Mouse (Mus musculus) MEL-GATA-1-ER (cell line): ENCODE measurements around the gene C130032M10Rik.
"Not testable (repeated sequence)": the region's sequence is repeated elsewhere in the genome, so short reads cannot be mapped to it uniquely, and the experiment has no call there.

Experiments
- DNase-seq: peaks from one replicate; pipeline ENCODE4 v3.0.0-alpha.2; 2012; ENCODE audit warnings: low read depth; ENCODE audit errors: extremely low read depth

The C130032M10Rik gene

DNA sequence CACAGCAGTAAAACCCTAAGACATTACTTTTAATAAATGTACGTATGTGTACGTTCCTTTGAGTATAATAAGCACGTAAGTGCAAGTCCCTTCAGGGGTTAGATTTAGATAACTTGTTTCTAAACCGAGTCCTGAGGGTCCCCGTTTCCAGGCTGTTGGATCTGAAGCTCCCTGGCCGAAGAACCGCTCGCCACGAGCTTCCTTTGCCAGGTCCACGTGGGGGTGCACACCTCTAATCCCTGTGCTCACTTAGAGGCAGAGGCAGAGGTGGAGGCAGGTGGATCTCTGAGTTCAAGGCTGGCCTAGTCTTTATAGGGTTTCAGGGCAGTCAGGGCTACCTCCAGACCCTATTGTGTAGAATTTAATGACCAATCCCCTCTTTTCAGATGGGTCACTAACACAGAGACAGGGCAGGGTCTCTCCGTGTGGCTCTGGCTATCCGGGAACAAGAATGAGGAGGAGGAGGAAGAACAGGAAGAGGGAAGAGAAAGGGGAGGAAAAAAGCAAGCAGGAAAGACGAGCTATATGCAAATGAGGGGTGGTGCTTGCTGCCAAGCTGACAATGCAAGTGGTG lies 2.5 kb downstream of the C130032M10Rik start:
- DNase-seq = no peak

DNA sequence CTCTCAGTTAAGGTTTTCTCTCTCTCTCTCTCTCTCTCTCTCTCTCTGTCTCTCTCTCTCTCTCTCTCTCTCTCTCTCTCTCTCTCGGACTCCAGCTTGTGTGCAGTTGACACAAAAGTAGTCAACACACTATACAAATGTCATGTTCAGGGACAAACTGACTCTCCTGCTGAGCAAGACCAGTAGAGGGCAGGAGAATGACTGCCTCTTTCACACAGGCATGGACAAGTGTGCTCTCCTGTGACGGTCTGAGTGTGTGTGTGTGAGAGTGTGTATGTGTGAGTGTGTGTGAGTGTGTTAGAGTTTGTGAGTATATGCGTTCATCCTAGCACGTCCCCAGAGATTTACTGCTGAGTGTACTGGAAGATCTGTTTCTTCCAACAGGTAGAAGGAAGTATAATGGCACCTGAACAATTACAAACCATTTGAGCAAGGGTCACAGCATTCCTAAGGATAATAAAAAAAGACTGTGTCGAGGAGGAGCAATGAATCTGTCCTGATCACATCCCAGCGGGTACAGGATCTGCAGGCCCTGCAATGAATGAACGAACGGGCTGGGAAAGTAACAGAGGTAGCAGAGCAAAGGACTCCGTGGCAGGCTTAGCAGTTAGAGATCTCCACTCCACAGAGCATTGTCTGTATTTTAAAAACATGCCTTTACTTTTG lies 3.4 kb downstream of the C130032M10Rik start:
- DNase-seq = no peak

DNA sequence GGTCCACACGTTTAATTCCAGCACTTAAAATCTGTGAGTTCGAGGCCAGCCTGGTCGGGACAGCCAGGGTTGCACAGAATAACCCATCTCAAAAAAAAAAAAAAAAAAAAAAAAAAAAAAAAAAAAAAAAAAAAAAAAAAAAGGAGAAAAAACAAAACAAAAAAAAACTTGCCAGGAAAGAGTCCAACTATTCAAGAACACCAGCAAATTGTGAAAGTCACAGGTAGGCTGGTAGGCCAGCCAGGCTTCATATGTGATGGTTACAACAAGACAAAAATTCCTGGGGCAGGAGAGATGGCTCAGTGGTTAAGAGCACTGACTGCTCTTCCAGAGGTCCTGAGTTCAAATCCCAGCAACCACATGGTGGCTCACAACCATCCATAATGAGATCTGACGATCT lies 5.0 kb downstream of the C130032M10Rik start:
- DNase-seq = not testable (repeated sequence)

DNA sequence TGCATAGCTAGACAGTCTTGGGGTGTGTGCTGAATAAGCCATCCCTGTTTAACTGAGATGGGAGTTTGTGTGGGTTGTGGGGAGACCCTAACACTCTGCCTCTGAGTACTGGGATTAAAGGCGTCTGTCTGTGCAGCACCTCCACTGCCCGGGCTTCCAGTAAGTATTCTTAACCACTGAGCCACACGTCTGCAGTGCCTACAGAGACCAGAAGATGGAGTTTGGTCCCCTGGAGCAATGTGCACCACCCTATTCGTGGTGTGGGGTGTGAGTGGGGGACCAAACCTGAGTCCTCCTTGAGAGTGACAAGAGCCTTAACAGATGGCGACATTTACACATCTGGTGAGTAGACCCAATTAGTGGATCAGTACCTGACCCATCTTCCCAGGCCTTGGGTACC lies 6.5 kb downstream of the C130032M10Rik start:
- no peak for DNase-seq

DNA sequence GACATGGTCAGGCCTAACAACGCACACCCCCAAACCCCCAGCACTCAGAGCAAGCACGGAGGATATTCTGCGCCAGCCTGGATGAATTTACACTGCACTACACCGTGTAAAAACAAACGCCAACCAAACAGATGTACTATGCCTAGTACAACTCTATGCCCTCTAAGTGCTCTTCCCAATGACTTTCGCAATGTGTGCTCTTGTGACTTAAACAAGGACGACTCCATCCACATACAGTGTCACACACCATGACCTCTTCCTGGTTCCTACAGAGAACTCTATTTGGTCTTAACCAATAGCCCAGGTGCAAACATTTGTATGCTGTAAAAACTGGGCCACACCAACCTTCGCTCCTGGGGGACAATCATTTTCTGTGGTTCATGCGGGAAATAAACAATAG lies 7.0 kb downstream of the C130032M10Rik start:
- DNase-seq = no peak

DNA sequence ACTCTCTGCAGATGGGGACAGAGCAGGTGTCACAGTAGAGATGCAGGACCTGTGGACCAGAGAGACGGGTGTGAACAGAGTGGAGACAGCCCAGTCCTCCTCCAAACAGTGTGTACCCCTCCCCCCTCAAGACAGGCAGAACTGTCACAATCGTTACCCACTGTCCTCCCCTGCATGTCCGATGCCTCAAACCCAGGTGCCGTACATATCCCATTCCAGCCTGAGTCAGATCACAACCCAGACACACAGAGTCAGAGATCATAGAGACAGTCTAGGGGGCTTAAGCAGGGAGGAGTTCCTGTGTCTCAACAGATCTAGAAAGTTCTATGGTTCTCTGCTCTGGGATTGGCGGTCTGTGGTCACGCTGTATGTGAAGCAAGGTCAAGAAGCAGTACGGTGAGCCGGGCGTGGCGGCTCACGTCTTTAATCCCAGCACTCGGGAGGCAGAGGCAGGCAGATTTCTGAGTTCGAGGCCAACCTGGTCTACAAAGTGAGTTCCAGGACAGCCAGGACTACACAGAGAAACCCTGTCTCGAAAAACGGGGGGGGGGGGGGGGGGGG lies 9.7 kb downstream of the C130032M10Rik start:
- DNase-seq = no peak

DNA sequence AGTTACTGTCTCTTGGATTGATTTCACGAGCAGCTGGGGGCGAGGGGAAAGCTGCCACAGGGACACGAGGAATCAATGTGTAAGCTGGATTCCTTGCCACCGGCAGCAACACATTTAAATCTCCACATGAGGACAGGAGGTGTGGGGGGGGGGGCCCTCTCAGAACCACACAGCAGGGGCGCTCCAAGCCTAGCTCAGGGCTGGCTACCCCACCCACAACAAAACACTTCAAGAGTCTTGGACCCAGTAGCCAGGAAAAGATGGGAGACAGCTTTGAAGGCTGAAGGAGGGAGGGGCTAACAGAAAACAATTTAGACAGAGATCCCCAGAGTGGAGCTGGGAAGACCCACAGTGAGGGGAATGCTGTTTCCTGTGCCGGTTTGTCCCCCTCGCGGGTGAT lies 10.4 kb downstream of the C130032M10Rik start:
- DNase-seq = no peak

DNA sequence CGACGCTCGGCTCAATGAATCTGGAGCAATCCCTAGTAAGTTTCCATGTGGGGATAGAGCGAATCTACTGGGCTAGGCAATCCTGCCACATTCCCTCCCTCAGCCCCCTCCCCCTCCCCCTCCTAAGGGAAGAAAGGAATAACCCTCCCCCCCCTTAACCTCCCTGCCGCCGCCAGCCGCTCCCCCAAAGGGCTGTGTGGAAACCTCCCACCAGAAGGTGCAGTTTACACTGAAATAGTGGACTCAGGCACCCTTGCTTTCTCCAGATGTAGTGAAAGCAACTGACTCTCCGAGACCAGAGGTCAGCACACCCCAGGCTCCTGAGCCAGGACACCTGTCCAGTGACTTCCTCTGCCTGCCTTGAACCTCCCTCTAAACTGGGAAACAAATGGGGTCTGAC lies 11.1 kb downstream of the C130032M10Rik start:
- DNase-seq = no peak

DNA sequence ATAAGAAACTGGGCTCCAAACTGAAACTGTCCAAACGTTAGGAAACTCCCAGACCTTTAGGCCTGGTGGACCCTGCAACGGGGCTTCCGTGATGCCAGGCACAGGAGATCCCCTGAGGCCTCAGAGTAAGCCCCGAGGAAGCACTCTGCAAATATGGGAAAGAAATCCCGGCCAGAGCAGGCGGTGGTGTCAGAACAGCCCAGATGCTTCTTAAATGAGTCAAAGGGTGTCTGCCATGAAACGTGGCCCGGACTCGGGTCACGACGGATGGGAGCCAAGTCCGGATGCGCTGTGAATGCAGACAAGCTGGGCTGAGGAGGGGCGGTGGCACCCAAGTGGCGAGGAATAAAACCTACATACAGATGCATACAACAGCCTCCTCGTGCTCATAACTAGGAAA lies 11.6 kb downstream of the C130032M10Rik start:
- DNase-seq = no peak

DNA sequence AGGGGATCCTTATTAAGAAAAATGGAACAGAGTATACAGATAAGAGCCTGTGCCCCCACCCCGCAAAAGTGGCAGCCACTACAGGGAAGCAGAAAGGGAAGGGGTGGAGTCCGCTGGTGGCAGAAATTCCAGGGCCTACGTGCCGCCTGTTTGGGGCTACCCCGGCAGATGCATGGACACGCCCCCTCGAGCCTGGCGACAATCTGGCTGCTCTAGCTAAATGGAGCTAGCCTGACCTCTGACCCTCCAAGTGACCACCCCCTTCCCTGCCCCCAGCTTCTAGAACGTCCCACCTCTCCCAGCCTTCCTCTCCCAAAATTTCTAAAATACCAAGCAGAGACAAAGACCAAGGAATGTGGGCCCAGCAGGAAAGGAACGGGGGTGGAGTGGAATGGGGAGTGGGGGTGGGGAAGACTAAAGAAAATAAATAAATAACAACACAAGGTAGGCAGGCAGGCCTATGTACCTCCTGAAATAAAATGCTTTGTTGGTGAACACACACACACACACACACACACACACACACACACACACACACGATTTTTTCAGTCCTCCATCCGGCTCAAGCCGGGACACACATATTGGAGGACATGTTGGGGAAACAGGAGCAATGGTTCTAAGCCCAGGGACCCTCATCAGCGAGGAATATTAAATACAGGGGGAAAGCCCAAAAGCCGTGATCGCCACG lies 12.6 kb downstream of the C130032M10Rik start:
- DNase-seq = no peak

DNA sequence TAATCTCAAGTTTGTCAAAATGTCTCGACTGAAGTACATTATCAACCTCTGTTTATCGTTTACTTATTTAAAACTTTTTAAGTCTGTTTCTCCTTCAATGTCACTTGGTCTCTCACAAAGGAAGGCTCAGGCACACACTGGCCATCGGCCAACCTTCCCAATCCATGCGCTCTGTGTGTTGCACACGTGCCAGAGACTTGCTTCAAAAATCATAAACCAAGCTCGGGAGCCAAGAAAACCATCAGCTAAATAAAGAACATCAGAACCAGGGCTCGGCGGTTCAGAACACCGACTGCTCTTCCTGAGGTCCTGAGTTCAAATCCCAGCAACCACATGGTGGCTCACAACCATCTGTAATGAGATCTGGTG lies 13.2 kb downstream of the C130032M10Rik start:
- DNase-seq = no peak

DNA sequence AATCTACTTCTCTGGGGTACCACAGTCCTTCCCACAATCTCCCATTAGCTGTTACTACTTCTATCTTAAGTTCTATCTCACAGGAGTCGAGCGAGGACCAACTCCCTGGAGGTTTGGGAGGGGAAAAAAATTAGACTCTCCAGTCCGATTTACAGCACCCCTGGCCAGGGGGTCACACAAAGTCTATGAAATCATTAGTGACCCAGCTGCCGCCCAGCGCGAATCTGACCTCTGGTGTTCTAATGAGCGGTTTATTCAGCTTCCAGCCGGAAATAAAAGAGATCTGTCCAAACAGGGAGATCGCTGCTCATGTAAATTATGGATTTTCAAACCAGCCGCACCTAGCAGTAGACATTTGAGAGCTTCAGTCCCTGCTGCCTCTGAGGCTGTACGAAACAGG lies 15.8 kb downstream of the C130032M10Rik start:
- no peak for DNase-seq

DNA sequence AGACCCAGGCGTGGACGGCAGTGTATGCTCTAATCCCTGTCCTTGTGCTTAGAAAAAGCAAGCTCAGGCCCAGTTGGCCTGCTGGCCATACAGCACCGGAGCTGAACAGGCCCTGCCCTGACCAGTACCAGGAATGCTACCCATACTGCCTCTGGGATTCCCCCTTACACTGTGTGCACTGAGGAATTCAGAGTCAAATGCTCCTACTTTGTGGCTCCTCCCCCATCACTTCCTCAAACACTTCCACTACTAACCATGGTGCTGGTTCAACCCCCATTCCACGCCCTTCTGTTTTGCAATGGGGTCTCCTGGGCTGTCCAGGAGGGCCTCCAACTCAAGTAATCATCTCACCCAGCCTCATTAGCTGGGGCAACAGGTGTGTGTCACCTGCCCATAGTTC lies 18.4 kb downstream of the C130032M10Rik start:
- DNase-seq = no peak

DNA sequence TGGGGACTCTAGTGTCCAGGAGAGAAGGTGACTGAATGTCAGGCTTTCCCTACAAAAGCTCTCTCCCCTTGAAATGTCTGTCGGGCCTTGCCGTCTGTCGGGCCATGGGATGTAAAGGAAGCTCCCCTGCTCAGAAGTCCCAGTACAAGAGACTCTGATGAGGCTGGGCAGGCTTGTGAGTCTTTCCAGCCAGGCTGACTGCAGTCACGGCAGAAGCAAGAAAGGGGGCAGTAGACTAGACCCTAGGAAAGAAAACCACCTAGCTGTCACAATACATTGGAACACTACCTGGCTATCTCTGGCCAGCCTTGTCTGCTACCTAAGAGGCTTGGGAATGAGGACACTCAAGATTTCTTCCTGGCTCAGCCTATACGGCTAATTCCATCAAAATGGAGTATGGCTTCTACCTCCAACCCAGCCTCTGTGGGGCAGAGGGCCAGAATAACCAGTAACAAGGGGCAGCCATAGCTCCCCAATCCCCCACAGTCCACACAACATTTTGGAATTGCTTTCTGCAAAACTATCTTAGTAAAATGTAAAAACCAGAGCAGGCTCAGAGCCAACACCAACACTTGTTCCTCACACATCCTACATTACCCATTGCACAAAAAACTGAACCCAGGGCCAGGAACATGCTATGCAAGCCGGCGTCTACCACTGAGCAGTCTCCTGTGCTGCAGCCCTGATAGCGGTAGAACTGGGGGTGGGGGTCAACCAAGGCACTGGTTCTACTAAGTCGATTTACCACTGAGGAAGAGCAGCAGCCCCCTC lies 19.4 kb downstream of the C130032M10Rik start:
- DNase-seq = no peak

DNA sequence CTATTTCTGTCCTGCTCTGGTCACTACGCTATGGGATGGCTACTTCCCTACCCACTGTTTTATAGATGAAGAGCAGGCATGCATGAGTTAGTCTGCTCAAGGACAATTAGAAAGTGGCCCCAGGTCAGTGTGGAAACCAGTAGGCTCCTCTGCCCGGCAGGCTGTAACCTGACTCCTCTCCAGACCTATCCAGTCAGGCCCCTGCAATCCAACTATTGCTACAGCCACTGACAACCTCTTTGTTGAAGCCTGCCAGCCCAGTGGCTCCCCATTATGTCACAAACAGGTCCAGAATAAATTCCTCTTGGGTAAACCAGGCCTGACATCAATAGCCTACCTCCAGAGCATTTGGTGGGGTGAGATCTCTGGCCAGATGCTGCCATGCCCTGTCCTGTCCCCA lies 21.1 kb downstream of the C130032M10Rik start:
- DNase-seq = no peak

DNA sequence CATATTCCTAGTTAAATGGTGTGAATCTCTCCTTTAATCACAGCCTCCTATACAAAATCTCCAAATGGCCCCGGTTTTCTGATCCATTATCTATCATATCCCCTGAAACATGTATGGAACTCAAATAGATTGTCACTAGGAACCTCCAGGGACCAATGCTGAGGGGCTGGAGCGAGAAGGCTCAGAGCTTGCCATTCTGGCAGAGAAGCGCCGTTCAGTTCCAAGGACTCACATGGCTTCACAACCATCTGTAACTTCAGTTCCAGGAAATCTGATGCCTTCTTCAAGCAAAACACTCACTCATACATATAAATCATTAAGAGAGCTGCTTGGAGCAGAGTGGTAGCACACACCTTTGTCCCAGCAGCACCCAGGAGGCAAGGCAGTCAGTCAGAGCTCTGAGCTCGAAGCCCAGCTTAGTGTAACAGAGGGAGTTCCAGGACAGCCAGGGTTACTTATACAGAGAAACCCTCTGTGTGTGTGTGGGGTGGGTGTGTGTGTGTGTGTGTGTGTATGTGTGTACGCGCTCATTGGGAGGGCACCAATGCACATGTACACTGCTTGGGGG lies 23.6 kb downstream of the C130032M10Rik start:
- DNase-seq = no peak

DNA sequence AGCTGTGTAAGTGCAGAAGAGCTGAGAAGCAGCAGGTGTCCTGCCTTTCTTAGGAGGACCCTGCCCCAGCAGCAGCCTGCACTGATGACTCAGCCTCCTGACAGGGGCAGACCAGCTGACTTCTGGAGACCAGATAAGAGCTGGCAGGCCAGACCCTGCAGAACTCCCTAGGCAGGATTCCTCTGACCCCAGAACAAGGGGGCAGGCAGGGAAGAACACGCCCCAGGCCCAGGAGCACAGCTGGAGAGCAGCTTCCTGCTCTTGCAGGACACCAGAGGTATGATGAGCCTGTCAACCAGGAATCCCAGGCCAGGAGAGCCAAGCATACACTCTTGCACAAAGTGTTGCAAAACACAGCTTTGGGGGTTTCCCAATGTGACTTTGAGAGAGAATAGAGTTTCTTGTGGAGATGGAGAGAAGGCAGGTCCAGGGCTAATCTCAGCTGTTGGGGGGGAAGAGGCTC lies 25.8 kb downstream of the C130032M10Rik start:
- DNase-seq = no peak

DNA sequence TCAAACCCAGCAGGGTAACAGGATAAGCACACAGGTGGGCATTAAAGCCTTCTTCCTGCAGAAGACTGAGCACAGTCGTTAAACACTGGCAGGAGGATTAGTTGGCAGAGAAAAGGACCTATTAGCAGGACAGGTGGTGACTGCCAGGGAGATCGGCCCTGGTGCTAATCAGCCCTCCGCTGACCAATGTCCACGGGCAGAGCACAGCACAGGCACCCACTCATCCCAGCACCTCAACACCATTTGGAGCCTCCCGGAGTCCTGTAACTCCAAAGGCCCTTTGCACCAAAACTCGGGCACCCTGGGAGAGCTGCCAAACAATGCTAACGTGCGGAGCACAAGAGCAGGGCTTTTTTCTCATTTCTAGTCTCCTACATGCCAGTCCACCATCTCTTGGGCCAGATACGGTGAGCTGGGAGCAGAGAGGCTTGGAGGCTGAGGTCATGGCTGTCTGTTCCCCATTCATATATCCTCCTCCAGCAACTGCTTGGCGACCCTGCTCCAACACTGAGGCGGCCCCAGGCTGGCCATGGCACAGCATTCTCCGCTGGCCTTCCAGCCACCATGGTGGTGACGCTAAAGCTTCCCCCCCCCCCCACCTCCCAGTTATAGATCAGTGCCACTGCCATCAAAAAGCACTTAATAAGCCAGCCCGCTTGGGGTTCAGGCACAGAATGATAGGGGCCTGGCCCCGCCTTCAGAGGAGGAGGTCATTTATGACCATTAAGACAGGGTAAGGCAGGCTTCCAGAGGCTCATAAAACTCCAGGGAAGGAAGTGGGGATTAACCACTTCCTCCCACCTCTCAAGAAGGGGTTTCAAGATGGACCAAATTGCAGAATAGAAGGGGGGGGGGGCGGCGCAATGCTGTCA lies 28.6 kb downstream of the C130032M10Rik start:
- no peak for DNase-seq

DNA sequence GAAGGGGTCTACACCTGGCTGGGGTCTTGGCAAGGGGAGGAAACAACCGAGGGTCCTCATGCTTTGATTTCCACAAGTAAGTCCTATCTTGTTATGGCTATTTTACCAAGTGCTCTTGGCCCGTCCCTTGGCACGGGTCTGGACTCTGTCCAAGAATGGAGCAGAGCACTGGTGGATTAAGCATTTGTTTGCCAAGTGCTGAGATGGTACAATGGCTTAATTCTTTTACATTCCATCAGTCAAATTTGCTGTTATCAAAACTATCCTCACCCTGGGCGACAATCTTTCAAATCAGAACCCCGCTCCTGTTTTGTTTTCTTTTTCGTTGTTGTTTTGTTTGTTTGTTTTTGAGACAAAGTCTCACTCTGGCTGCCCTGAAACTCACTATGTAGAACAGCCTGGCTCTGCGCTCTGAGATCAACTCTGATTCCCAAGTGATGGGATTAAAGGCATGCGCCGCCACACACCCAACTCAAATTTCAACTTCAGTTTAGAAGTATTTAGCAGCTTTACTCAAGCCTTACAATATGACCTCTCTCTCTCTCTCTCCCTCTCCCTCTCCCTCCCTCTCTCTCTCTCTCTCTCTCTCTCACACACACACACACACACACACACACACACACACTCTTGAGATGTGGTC lies 29.4 kb downstream of the C130032M10Rik start:
- no peak for DNase-seq

DNA sequence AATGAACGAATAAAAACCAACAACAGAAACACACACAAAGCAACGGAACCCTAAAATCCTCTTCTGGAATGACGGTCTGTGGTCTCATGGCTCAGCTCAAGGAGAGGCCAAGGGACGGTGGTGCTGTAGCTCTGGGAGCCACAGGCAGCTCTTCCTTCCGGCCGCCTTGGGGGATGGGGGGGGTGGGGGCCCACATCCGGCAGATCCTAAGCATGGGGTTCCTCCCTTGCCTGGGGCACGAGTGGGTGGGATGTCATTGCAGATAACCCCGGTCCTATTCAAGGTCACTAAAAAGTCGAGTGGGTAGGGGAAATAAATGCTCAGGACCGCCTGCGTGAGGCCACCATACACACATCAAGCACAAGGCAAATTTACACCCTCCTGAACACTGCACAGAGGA lies 31.3 kb downstream of the C130032M10Rik start:
- DNase-seq = no peak
